Mouse (Mus musculus) hindbrain, embryonic 12.5 days (tissue): ENCODE measurements around the gene Pde2a. TPM values are rescaled to one million over a fixed set of nuclear protein-coding genes. Genes with fewer than 3 reads are reported as not detected.

ENCODE experiments used
- ATAC-seq: fragments of 200-750 bp; cut with Nextera tagmentation; 2 replicates; pipeline ENCODE4 v1.8.0; 2017; ENCODE audit warnings: moderate TSS enrichment; ENCODE audit not compliant: low FRiP score
- H3K27ac ChIP-seq: fragments of 300-500 bp; sonication (generic); 2 replicates; pipeline ENCODE4 v1.5.1; 2016; ENCODE audit warnings: mild to moderate bottlenecking
- H3K27me3 ChIP-seq: fragments of 300-500 bp; sonication (generic); 2 replicates; pipeline ENCODE4 v1.6.1; 2016; ENCODE audit warnings: mild to moderate bottlenecking
- H3K36me3 ChIP-seq: fragments of 300-500 bp; sonication (generic); 2 replicates; pipeline ENCODE4 v1.6.1; 2016; ENCODE audit warnings: mild to moderate bottlenecking
- H3K4me1 ChIP-seq: fragments of 300-500 bp; sonication (generic); 2 replicates; pipeline ENCODE4 v1.6.1; 2016
- H3K4me2 ChIP-seq: fragments of 300-500 bp; sonication (generic); replicated peaks from 2 replicates; pipeline ENCODE4 v1.6.1; 2016; ENCODE audit warnings: mild to moderate bottlenecking
- H3K4me3 ChIP-seq: fragments of 300-500 bp; sonication (generic); 2 replicates; pipeline ENCODE4 v1.5.1; 2016; ENCODE audit warnings: mild to moderate bottlenecking
- H3K9ac ChIP-seq: fragments of 300-500 bp; sonication (generic); 2 replicates; pipeline ENCODE4 v1.6.1; 2016; ENCODE audit warnings: mild to moderate bottlenecking, moderate library complexity
- H3K9me3 ChIP-seq: fragments of 300-500 bp; sonication (generic); replicated peaks from 2 replicates; pipeline ENCODE4 v1.6.1; 2016; ENCODE audit warnings: mild to moderate bottlenecking
- WGBS: fragments of 180-500 bp; shearing (Covaris S2); methylation state at CpG from one replicate; pipeline ENCODE4 v1.1.7; 2016; 5-methylcytosine and 5-hydroxymethylcytosine counted together
- polyA plus RNA-seq: library from polyadenylated mRNA; unstranded; fragments of >200 nt; fragmentation: Nextera tagmentation; extraction: Ambion mirVana; gene quantifications from 2 replicates; pipeline ENCODE4 v1.2.1, GENCODE M21; 2016

The Pde2a gene
- polyA plus RNA-seq, 1 experiment from 2014 or later: 26.9 TPM

DNA sequence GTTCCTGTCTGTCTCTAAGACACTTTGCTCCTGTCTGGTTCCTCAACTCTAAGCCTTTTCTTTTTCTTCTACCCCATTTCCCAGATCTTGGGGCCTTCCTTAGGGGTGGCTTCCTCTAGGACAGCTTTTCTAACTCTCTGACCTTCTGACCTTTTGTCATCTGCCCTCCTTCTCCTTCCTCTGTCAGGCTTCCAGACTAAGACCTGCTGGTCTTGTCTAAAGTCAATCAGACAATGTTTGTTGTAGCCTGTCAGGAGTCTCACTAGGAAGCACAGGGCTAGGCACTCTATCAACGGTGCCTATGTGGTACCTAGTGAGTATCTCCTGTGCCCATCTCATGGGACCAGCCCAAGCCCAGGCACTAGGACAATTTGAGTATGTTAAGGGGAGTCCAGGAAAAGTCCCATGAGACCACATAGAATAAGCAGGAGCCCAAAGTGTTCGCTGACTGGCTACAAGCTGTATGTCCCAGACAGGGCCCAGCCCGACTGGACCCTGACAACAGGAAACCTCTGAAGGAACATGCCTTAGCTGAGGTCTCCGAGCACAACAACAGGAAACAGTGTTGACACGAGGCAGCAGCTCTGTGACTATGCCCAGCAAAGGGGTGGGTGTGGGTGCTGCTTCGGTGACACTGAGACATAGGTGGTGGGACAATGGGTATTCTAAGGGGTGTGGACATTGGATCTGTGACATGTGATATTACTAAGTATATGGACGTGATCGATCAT, 44.5 kb downstream of the Pde2a start:
- Histone ChIP-seq H3K9me3 (no peaks in the 10 kb centered on the region), H3K36me3 (no peaks in the 10 kb centered on the region), H3K9ac (no peak overlapping the region), H3K4me3 (no peak overlapping the region), H3K27ac (no peak overlapping the region), H3K4me2 (no peak overlapping the region), H3K27me3 (no peaks in the 10 kb centered on the region), H3K4me1 (peaks cover 22% of the 10 kb centered on the region)
- no peak for ATAC-seq
- 78% methylated on average over 8 of the region's 8 CpGs for WGBS

- H3K4me2 ChIP-seq: no peak overlapping the region
- no peak overlapping the region for H3K27ac ChIP-seq
- H3K4me1 ChIP-seq: peaks cover 22% of the 10 kb centered on the region
- ATAC-seq: no peak
- H3K27me3 ChIP-seq: no peaks in the 10 kb centered on the region
- no peak overlapping the region for H3K4me3 ChIP-seq
- H3K9me3 ChIP-seq: no peaks in the 10 kb centered on the region
- H3K36me3 ChIP-seq: no peaks in the 10 kb centered on the region
- no peak overlapping the region for H3K9ac ChIP-seq
- WGBS: 86% methylated on average over 6 of the region's 6 CpGs
Measured at GRCm38 (mm10) chr7:101466581-101467081, 45.1 kb downstream of the Pde2a start.

GRCm38 (mm10) chr7:101471423-101471822, 49.9 kb downstream of the Pde2a start:
- no peak overlapping the region for H3K4me2 ChIP-seq
- WGBS: 90% methylated on average over 2 of the region's 2 CpGs
- no peak overlapping the region for H3K4me3 ChIP-seq
- no peak overlapping the region for H3K9ac ChIP-seq
- H3K36me3 ChIP-seq: no peaks in the 10 kb centered on the region
- no peak for ATAC-seq
- H3K4me1 ChIP-seq: peaks cover 5% of the 10 kb centered on the region
- H3K27me3 ChIP-seq: no peaks in the 10 kb centered on the region; the same call in 1 of the 2 replicates
- no peaks in the 10 kb centered on the region for H3K9me3 ChIP-seq
- no peak overlapping the region for H3K27ac ChIP-seq

DNA sequence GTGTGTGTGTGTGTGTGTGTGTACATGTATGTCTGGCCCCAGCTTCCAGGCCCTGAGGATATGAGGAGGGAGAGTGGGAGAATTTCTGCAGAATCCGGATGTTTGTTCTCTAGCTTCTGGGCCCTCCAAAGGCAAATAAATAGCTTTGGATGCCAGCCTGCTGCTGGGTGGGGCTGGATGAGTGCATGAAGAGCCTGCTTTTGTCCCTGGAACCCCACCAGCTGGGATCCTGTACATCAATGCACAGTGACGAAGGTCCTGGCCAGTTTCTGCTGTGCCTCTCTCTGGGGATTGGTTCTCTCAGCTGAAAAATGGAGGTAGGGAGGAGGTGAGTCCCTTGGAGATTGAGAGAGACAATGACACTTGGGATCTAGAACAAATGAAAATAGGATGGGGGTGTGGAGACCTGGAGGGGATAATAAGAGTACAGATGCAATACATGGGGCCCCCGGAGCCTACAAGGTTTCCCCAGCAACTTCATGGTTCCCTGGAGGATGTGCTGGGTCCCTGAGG, 50.5 kb downstream of the Pde2a start:
- H3K9me3 ChIP-seq: no peaks in the 10 kb centered on the region
- peaks cover 9% of the 10 kb centered on the region for H3K4me1 ChIP-seq
- 55% methylated on average over 3 of the region's 3 CpGs for WGBS

DNA sequence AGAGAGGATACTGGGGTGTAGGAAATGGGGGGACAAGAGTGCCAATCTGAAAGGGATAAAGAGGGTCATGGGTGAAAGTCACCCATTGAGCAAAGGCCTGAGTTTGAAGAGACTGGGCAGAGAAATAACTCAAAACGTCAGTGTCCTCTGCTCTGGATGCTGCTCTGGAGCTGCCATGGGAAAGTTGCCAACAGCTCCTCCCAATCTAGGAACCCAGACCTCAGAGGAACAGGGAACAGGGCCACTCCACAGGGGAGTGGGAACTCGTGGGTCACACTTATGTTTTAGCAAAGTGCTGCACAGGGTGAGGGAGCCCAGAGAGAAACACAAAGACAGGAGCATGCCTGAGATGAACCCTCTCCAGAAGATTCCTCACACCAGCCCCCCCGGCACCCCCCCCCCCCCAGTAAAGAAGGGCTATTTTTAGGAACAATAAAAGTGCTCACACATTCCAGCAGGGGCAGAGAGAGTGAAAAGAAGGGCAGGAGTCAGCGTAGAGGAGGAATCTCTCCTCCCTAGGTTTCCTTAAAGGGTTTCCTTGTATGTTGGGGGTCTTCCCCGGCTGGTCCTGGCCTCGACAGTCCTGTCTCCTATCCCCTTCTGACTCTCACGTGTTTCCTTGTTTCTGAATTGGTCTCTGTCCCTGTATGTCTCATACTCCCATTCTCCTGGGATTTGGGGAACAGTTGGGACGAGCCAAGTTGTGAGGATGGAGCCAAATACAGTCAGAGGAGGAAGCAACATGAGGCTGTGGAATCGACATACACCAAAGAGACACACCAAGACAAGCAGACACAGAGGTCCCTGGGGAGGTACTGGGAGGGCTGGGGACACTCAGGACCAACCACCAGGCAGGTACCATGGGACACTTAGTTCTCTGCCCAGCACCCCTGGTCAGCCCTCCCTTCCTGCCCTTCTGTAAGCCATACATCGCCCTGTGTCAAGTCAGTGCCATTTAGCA, 51.4 kb downstream of the Pde2a start:
- Histone ChIP-seq H3K27me3 (peaks cover 3% of the 10 kb centered on the region; the same call in 1 of the 2 replicates), H3K9ac (no peak overlapping the region), H3K27ac (no peak overlapping the region), H3K4me3 (no peak overlapping the region), H3K36me3 (no peaks in the 10 kb centered on the region), H3K9me3 (no peaks in the 10 kb centered on the region), H3K4me1 (peaks cover 9% of the 10 kb centered on the region), H3K4me2 (no peak overlapping the region)
- 58% methylated on average over 10 of the region's 10 CpGs for WGBS
- ATAC-seq: no peak

More for the DNA sequence above, 50.5 kb downstream of the Pde2a start:
- Histone ChIP-seq H3K36me3 (no peaks in the 10 kb centered on the region), H3K27me3 (peaks cover 3% of the 10 kb centered on the region; the same call in 1 of the 2 replicates), H3K9ac (no peak overlapping the region), H3K27ac (no peak overlapping the region), H3K4me3 (no peak overlapping the region), H3K4me2 (no peak overlapping the region)
- no peak for ATAC-seq

DNA sequence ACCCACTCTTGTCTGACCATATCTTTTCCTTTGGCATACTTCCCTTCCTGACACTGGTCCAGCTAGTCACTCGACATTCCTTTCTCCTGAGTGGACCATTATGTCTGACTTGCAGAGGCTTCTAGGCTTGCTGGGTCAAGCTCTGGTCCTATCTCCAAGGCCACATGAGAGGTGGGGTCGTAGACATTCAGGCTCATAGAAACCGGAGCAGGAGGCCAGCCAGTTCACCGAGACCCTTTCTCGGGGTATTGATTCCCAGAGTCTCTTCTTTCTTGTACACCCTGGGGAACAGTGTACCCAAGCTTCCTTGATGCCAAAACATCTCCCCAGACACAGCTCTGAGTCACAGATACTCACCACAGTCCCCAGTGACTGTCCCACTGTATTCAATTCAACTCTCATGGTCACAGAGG, 52.9 kb downstream of the Pde2a start:
- no peak for ATAC-seq
- H3K36me3 ChIP-seq: no peaks in the 10 kb centered on the region
- 90% methylated on average over 5 of the region's 5 CpGs for whole genome bisulfite sequencing

GRCm38 (mm10) chr7:101476028-101476427, 54.5 kb downstream of the Pde2a start:
- no peak for ATAC-seq

More for the DNA sequence above, 52.9 kb downstream of the Pde2a start:
- Histone ChIP-seq H3K9me3 (no peaks in the 10 kb centered on the region), H3K4me1 (peaks cover 9% of the 10 kb centered on the region), H3K27me3 (peaks cover 3% of the 10 kb centered on the region; the same call in 1 of the 2 replicates), H3K4me3 (no peak overlapping the region), H3K9ac (no peak overlapping the region), H3K27ac (no peak overlapping the region), H3K4me2 (no peak overlapping the region)

GRCm38 (mm10) chr7:101476493-101476892, 55.0 kb downstream of the Pde2a start:
- Histone ChIP-seq H3K27ac (no peak overlapping the region), H3K9ac (no peak overlapping the region), H3K4me3 (no peak overlapping the region), H3K36me3 (no peaks in the 10 kb centered on the region), H3K9me3 (no peaks in the 10 kb centered on the region), H3K4me1 (peaks cover 9% of the 10 kb centered on the region), H3K4me2 (no peak overlapping the region), H3K27me3 (peaks cover 3% of the 10 kb centered on the region; the same call in 1 of the 2 replicates)
- 74% methylated on average over 4 of the region's 4 CpGs for WGBS
- no peak for ATAC-seq

More at GRCm38 (mm10) chr7:101476028-101476427, 54.5 kb downstream of the Pde2a start:
- Histone ChIP-seq H3K9me3 (no peaks in the 10 kb centered on the region), H3K36me3 (no peaks in the 10 kb centered on the region), H3K4me1 (peaks cover 9% of the 10 kb centered on the region), H3K27ac (no peak overlapping the region), H3K4me3 (no peak overlapping the region), H3K9ac (no peak overlapping the region), H3K4me2 (no peak overlapping the region), H3K27me3 (peaks cover 3% of the 10 kb centered on the region; the same call in 1 of the 2 replicates)
- 85% methylated on average over 3 of the region's 3 CpGs for WGBS

DNA sequence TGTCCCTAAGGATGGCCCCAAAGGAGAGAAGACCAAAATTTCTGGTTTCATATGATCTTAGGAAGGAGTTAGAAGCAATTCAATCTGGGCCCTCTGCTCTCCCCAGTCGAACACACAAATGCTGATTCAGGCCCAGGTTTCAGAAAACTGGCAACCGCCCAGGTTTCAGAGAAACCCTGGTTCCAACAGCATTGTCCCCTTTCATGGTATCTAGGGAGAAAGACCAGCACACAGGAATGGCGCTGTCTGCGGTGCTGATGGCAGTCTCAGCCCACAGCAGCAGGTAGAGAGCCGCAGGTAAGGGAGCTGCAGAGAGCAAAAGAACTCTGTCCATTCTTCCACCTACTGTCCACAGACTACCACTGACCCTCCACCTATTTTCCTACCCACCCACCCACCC, 55.7 kb downstream of the Pde2a start:
- no peaks in the 10 kb centered on the region for H3K9me3 ChIP-seq
- peaks cover 3% of the 10 kb centered on the region; the same call in 1 of the 2 replicates for H3K27me3 ChIP-seq
- no peak overlapping the region for H3K27ac ChIP-seq
- ATAC-seq: no peak
- no peak overlapping the region for H3K9ac ChIP-seq
- peaks cover 5% of the 10 kb centered on the region; the same call in 1 of the 2 replicates for H3K4me1 ChIP-seq
- no peak overlapping the region for H3K4me3 ChIP-seq
- no peaks in the 10 kb centered on the region for H3K36me3 ChIP-seq
- 52% methylated on average over 5 of the region's 5 CpGs for WGBS
- H3K4me2 ChIP-seq: no peak overlapping the region

DNA sequence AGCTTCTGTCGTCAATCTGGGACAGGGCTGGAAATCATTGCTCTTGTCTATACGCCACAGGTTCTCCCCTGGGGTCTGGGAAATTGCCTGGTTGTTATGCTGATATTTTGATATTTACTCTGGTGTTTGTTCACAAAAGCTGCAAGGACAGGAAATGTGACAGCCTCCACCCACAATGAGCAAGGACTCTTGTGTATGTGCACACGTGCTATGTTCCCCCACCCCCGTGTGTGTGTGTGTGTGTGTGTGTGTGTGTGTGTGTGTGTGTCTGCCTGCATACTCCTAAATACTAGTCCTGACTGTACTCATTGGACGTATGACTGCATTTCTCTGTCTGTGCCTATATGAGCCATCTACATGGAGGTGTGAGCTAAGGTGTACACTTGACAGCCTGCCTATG, 56.6 kb downstream of the Pde2a start:
- peaks cover 3% of the 10 kb centered on the region; the same call in 1 of the 2 replicates for H3K27me3 ChIP-seq
- 76% methylated on average over 5 of the region's 5 CpGs for WGBS

DNA sequence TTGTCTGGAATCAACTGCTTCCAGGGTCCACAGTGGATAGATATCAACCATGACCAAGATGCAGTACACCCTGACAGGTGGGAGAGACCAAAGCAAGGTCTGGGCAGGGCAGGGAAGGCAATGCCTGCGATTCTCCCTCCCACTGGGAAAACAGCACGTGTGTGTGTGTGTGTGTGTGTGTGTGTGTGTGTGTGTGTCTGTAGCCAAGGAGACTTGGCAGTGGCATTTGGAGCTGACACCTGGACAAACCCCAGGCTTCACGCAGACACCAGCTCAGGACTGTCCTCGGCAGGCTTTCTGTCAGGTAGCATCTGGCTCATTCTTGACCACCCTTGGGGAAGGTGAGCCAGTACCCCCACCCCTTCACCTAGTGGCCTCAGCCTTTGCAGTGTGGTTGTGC, 58.4 kb downstream of the Pde2a start:
- WGBS: 77% methylated on average over 4 of the region's 4 CpGs
- ATAC-seq: no peak; the same call in 1 of the 2 replicates

More for the DNA sequence above, 56.6 kb downstream of the Pde2a start:
- Histone ChIP-seq H3K9ac (no peak overlapping the region), H3K27ac (no peak overlapping the region), H3K4me3 (no peak overlapping the region), H3K9me3 (no peaks in the 10 kb centered on the region), H3K4me1 (peaks cover 5% of the 10 kb centered on the region; the same call in 1 of the 2 replicates), H3K36me3 (no peaks in the 10 kb centered on the region), H3K4me2 (no peak overlapping the region)
- no peak for ATAC-seq

GRCm38 (mm10) chr7:101480671-101481070, 59.2 kb downstream of the Pde2a start:
- Histone ChIP-seq H3K4me3 (no peak overlapping the region), H3K9me3 (no peaks in the 10 kb centered on the region), H3K4me2 (no peak overlapping the region), H3K27ac (no peak overlapping the region), H3K9ac (no peak overlapping the region), H3K27me3 (peaks cover 3% of the 10 kb centered on the region; the same call in 1 of the 2 replicates), H3K4me1 (peaks cover 5% of the 10 kb centered on the region; the same call in 1 of the 2 replicates), H3K36me3 (no peaks in the 10 kb centered on the region)
- no peak for ATAC-seq
- WGBS: 54% methylated on average over 6 of the region's 6 CpGs

More for the DNA sequence above, 58.4 kb downstream of the Pde2a start:
- Histone ChIP-seq H3K36me3 (no peaks in the 10 kb centered on the region), H3K9ac (no peak overlapping the region), H3K4me2 (no peak overlapping the region), H3K9me3 (no peaks in the 10 kb centered on the region), H3K27me3 (peaks cover 3% of the 10 kb centered on the region; the same call in 1 of the 2 replicates), H3K4me3 (no peak overlapping the region), H3K27ac (no peak overlapping the region), H3K4me1 (peaks cover 5% of the 10 kb centered on the region; the same call in 1 of the 2 replicates)
